Mouse (Mus musculus): ENCODE measurements around the gene Tnfsf10.
A peak's percentile ranks its signal among the peaks of the same experiment; 100 is the strongest.

Gene Tnfsf10

GRCm38 (mm10) chr3:27306815-27307214 is 10.0 kb upstream of the Tnfsf10 start:
- DNase-seq (ENCODE audit: low spot score): no peak

- DNase-seq (ENCODE audit: low spot score): no peak
These were observed 5.9 kb upstream of the Tnfsf10 start for GRCm38 (mm10) chr3:27310973-27311372.

- DNase-seq (ENCODE audit: low spot score): no peak
These were observed 5.4 kb upstream of the Tnfsf10 start for GRCm38 (mm10) chr3:27311475-27311874.

- no peak for DNase-seq (ENCODE audit: low spot score)
These were observed 2.2 kb upstream of the Tnfsf10 start for GRCm38 (mm10) chr3:27314506-27315164.

- DNase-seq (ENCODE audit: low spot score): no peak
These were observed 628 bp downstream of the Tnfsf10 start for GRCm38 (mm10) chr3:27317288-27318024.

GRCm38 (mm10) chr3:27319650-27320049 is 2.8 kb downstream of the Tnfsf10 start:
- DNase-seq (ENCODE audit: low spot score): no peak

- no peak for DNase-seq (ENCODE audit: low spot score)
These were observed 4.0 kb downstream of the Tnfsf10 start for GRCm38 (mm10) chr3:27320613-27321495.

- no peak for DNase-seq (ENCODE audit: low spot score)
These were observed 5.8 kb downstream of the Tnfsf10 start for GRCm38 (mm10) chr3:27322591-27322990.

- DNase-seq (ENCODE audit: low spot score): no peak
These were observed 6.7 kb downstream of the Tnfsf10 start for GRCm38 (mm10) chr3:27323551-27323950.

GRCm38 (mm10) chr3:27326633-27327191 is 9.9 kb downstream of the Tnfsf10 start:
- DNase-seq (ENCODE audit: low spot score): no peak

GRCm38 (mm10) chr3:27330706-27331105 is 13.9 kb downstream of the Tnfsf10 start:
- no peak for DNase-seq (ENCODE audit: low spot score)

- no peak for DNase-seq (ENCODE audit: low spot score)
These were observed 21.6 kb downstream of the Tnfsf10 start for GRCm38 (mm10) chr3:27338437-27338836.

GRCm38 (mm10) chr3:27338887-27339286 is 22.1 kb downstream of the Tnfsf10 start:
- no peak for DNase-seq (ENCODE audit: low spot score)

- no peak for DNase-seq (ENCODE audit: low spot score)
These were observed 23.9 kb downstream of the Tnfsf10 start for GRCm38 (mm10) chr3:27340757-27341156.

- no peak for DNase-seq (ENCODE audit: low spot score)
These were observed 25.6 kb downstream of the Tnfsf10 start for GRCm38 (mm10) chr3:27342462-27342861.

GRCm38 (mm10) chr3:27345526-27345925 is 28.7 kb downstream of the Tnfsf10 start:
- DNase-seq (ENCODE audit: low spot score): no peak

GRCm38 (mm10) chr3:27348462-27348861 is 31.6 kb downstream of the Tnfsf10 start:
- no peak for DNase-seq (ENCODE audit: low spot score)

GRCm38 (mm10) chr3:27351105-27351504 is 34.3 kb downstream of the Tnfsf10 start:
- DNase-seq (ENCODE audit: low spot score): no peak

GRCm38 (mm10) chr3:27359100-27359720 is 42.4 kb downstream of the Tnfsf10 start:
- DNase-seq (ENCODE audit: low spot score): no peak

- DNase-seq (ENCODE audit: low spot score): peak; percentile 41
These were observed 53.3 kb downstream of the Tnfsf10 start for GRCm38 (mm10) chr3:27370125-27370524.

- no peak for DNase-seq (ENCODE audit: low spot score)
These were observed 53.9 kb downstream of the Tnfsf10 start for GRCm38 (mm10) chr3:27370582-27371275.

Data from yolk sac, embryonic 10.5 days (tissue).